Mouse (Mus musculus) layer of hippocampus, postnatal 14 days (tissue): ENCODE results near the gene F2rl3. TPM values are rescaled to one million over a fixed set of nuclear protein-coding genes. Genes with fewer than 3 reads are reported as not detected.
A peak's percentile ranks its signal among the peaks of the same experiment; 100 is the strongest.

Source experiments
- DNase-seq, 2 experiments: peaks; one replicate each; pipeline ENCODE4 v3.0.0; 2021 to 2022; ENCODE audit warnings: low spot score in 2 of 2, mixed read lengths in 1 of 2
- long read RNA-seq, 2 experiments: library from polyadenylated mRNA; stranded (forward); transcript quantifications; one replicate each; pipeline ENCODE4 v2.0.0; 2021
- total RNA-seq, 2 experiments: library from RNA; stranded (reverse); gene quantifications; 2 replicates each; pipeline ENCODE4 v1.2.3; 2021

The F2rl3 gene
- under 1 TPM in 1 of 2 experiments, not detected in 1; 0.18 TPM for total RNA-seq
- long read RNA-seq, experiment 1, result 0 reads
- long read RNA-seq, experiment 2, result 0 reads

GRCm38 (mm10) chr8:72761322-72762051, at the start of gene F2rl3:
Gene F2rl3, plus strand, starts transcription at chr8:72761880.
- DNase-seq, result no peak

- DNase-seq, result no peak
These were observed 49.1 kb upstream of the F2rl3 start for GRCm38 (mm10) chr8:72712569-72712968.

- no peak for DNase-seq
These were observed 45.1 kb upstream of the F2rl3 start for GRCm38 (mm10) chr8:72716594-72716993.

- DNase-seq, result no peak
These were observed 41.1 kb upstream of the F2rl3 start for GRCm38 (mm10) chr8:72720541-72720940.

- DNase-seq, result peak; percentile 90 to 94
These were observed 38.7 kb upstream of the F2rl3 start, which contains the start of gene Sin3b for GRCm38 (mm10) chr8:72722769-72723650. Gene Sin3b, plus strand, starts transcription at chr8:72723285.

- DNase-seq, result peak; percentile 25 to 26
These were observed 38.1 kb upstream of the F2rl3 start for GRCm38 (mm10) chr8:72723651-72724001.

- peak in 1 of 2 experiments; percentile 24 for DNase-seq
These were observed 33.0 kb upstream of the F2rl3 start for GRCm38 (mm10) chr8:72728636-72729035.

- DNase-seq, result no peak
These were observed 26.7 kb upstream of the F2rl3 start for GRCm38 (mm10) chr8:72735001-72735400.

GRCm38 (mm10) chr8:72736868-72737267, 24.8 kb upstream of the F2rl3 start:
- DNase-seq, result no peak

GRCm38 (mm10) chr8:72746061-72746460, 15.6 kb upstream of the F2rl3 start:
- DNase-seq, result peak; percentile 43 to 44

GRCm38 (mm10) chr8:72749846-72750245, 11.8 kb upstream of the F2rl3 start:
- no peak for DNase-seq

GRCm38 (mm10) chr8:72750266-72750665, 11.4 kb upstream of the F2rl3 start:
- DNase-seq, result no peak

GRCm38 (mm10) chr8:72751126-72751525, 10.6 kb upstream of the F2rl3 start:
- DNase-seq, result no peak

GRCm38 (mm10) chr8:72752289-72752688, 9.4 kb upstream of the F2rl3 start:
- DNase-seq, result no peak

- no peak for DNase-seq
These were observed 8.5 kb upstream of the F2rl3 start for GRCm38 (mm10) chr8:72753165-72753564.

GRCm38 (mm10) chr8:72753781-72754180, 7.9 kb upstream of the F2rl3 start:
- no peak for DNase-seq

GRCm38 (mm10) chr8:72756031-72756430, 5.6 kb upstream of the F2rl3 start:
- peak in 1 of 2 experiments; percentile 0 for DNase-seq

GRCm38 (mm10) chr8:72756771-72757390, 4.8 kb upstream of the F2rl3 start:
- peak in 1 of 2 experiments; percentile 0 for DNase-seq

- DNase-seq, result peak in 1 of 2 experiments; percentile 0
These were observed 4.1 kb upstream of the F2rl3 start for GRCm38 (mm10) chr8:72757426-72758195.

GRCm38 (mm10) chr8:72758310-72758709, 3.4 kb upstream of the F2rl3 start:
- no peak for DNase-seq

- DNase-seq, result no peak
These were observed 1.5 kb upstream of the F2rl3 start for GRCm38 (mm10) chr8:72760216-72760615.
